Mouse (Mus musculus) brown adipose tissue, adult 24 weeks (tissue): ENCODE measurements around the gene Prkcd. TPM values are rescaled to one million over a fixed set of nuclear protein-coding genes. Genes with fewer than 3 reads are reported as not detected.
A peak's percentile ranks its signal among the peaks of the same experiment; 100 is the strongest.

Experiments used
- H3K27ac ChIP-seq: fragments of 200-500 bp; replicated peaks from 2 replicates; pipeline ENCODE4 v1.5.1; 2012; ENCODE audit warnings: low read depth, mild to moderate bottlenecking, low read length
- H3K4me1 ChIP-seq: fragments of 200-500 bp; 2 replicates; pipeline ENCODE4 v1.6.1; 2012; ENCODE audit warnings: low read length, mixed read lengths; ENCODE audit not compliant: control insufficient read depth, insufficient read depth, insufficient read length
- H3K4me3 ChIP-seq: fragments of 200-500 bp; 2 replicates; pipeline ENCODE4 v1.5.1; 2012; ENCODE audit warnings: low read depth, mild to moderate bottlenecking, low read length, moderate library complexity; ENCODE audit not compliant: insufficient read depth
- polyA plus RNA-seq: library from polyadenylated mRNA; stranded (reverse); fragments of >200 nt; gene quantifications from 2 replicates; pipeline ENCODE4 v1.2.4, GENCODE M21; 2012; ENCODE audit not compliant: missing spikeins, insufficient read depth, insufficient read length

The Prkcd gene
- polyA plus RNA-seq, 1 experiment: 8.4 TPM

DNA sequence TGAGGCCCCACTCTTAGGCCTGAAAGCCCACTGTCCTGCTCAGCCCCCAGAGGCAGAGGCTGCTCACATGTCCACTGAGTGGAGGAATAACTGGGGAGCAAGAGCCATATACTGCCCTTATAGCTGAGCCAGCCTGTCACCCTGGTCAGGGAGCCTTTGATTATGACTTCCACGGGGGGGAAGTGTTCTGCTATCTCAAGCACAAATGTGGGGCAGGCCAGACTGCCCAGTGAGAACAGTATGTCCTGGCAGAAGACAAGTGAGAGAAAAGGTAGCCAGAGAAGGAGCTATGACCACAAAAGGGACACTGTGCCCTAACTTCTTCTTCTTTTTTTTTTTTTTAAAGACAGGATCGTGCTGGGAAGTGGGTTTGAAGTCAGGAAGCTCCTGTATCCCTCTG lies 28.9 kb downstream of the Prkcd start:
- H3K27ac ChIP-seq: no peak overlapping the region
- H3K4me1 ChIP-seq: peaks cover 25% of the 10 kb centered on the region
- no peak overlapping the region for H3K4me3 ChIP-seq

DNA sequence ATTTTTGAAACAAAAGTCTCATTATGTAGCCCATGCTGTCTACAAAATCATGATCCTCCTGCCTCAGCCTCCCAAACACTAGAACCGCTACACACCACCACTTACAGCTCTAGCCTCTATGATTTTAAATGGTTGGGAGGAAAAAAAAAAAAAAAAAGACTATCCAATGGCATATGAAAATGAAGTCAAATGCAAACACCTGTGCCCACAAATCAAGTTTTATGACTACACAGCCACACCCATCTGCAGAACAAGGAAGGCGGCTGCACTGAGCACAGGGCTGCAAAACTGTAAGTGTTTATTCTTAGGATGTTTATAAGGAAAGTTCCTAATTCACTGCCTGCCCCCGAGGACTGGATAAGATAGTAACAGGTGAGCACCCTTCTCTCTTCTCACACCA lies 29.6 kb downstream of the Prkcd start:
- Histone ChIP-seq H3K4me3 (no peak overlapping the region), H3K27ac (no peak overlapping the region), H3K4me1 (peaks cover 25% of the 10 kb centered on the region)

DNA sequence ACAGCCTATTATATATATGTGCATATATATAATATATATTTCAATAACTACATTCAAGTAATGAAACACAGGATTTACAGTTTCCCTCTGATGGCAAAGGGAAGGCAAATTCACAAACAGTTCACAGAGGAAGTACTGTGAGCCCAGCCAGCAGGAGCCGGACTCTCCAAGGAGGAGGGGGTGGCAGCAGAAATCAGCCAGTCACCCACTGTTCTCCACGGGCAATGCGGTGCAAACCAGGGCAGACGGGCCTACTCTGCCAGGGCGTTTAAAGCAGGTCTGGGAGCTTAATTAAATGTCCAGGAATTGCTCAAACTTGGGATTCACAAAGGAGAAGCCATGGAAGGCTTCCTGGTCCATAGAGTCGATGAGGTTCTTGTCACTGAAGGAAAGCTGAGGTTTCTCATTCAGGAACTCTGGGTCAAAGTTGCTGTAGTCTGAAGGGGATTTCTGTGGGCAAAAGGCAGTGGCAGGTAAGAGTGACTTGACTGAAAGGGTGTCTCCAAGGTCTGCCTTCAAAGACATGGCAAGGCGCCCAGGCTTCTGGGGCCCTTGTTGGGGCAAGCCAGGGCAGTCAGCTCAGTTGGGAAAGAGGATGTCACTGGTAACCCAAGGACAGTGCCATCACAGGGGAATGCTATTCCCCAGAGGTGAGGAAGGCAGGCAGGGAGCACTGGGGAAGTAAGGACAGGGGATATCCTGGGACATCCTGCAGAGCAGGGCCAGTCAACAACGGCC lies 30.3 kb downstream of the Prkcd start:
- Histone ChIP-seq H3K27ac (no peak overlapping the region), H3K4me1 (peaks cover 25% of the 10 kb centered on the region), H3K4me3 (no peak overlapping the region)

DNA sequence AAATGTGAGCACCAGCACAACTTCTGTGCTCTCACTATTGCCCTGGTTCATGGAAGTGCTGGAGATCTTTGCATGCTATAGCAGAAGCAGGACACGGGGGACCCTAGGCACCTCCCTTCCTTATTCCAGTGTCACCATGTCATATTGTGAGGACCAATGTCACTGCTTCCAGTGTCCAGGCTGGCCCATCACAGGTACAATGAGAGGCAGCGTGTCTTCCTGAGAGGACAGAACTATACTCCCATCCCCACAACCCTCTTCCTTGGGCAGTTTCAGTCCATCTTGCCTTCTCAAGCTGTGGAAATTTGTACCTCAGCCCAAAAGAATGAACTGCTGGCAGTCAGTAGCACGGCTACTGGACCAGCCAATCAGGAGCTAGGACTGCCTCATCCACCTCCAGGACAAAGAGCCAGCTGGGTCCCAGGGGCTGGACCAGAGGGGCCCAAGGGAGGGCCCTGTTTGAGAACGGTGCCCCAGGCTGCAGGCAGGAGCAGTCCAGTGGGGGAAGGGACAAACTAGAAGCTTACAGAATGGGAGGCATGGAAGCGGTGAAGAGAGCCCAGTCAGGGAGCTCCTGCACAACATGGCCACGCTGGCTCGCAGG lies 31.8 kb downstream of the Prkcd start:
- peaks cover 25% of the 10 kb centered on the region for H3K4me1 ChIP-seq
- peak overlapping the region; percentile 78 for H3K27ac ChIP-seq

DNA sequence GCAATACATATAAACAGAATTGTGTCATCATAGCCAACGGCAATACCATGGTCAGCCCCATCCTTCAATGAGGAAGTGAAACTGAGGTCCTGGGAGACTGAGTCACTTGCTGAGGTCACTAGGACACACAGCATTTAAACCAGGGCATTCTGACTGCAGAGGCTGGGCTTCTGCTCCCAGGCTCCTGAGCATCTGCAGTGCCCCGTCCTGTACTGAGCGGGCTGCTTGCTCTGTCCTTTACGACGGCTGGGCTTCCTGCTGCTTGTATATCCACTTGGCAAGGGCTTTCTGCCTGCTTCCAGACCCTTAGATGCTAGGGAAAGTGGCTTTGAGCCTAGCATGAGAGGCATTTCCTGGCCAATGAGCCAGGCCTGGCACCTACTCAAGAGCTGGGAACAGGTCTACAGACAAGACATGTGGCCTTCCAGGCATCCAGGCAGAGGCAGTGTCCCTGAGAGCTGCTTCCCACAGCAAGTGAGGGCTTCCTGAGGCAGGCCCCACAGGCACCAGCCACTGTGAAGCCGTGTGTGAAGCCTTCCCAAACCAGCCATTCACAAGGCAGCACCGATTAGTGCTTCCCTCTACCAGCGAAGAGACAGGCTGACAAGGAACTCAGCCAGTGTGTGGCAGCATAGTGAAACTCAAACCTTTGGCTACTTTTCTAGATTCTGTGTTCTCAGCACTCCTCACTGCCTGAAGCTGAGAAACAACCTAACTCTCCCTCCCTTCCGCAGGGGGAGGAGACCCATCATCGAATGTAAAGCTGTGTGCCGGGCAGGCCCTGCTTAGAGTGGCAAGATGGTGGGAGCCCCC lies 32.5 kb downstream of the Prkcd start:
- Histone ChIP-seq H3K4me3 (no peak overlapping the region), H3K4me1 (peaks cover 25% of the 10 kb centered on the region), H3K27ac (peak overlapping the region; percentile 78)

More for the DNA sequence above, 31.8 kb downstream of the Prkcd start:
- no peak overlapping the region for H3K4me3 ChIP-seq

DNA sequence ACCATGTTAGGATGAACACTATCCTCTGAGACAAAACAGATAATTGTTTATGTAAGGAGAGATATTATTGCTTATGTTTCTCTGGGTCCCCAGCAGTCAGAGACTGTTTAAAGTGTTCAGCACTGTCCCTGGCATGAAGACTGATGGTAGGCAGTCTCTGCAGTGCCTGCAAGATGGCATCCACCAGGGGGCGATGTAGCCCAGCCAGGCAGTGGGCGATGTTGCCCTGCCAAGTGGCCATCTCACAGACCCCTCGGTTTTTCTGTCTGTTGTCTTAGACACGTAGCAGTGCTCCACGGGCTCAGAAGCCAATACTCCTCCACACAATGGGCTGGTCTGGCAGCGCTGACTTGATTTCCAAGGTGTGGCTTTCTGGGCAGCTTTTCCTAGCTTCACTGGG lies 34.6 kb downstream of the Prkcd start:
- Histone ChIP-seq H3K27ac (no peak overlapping the region), H3K4me3 (no peak overlapping the region), H3K4me1 (peaks cover 25% of the 10 kb centered on the region)

DNA sequence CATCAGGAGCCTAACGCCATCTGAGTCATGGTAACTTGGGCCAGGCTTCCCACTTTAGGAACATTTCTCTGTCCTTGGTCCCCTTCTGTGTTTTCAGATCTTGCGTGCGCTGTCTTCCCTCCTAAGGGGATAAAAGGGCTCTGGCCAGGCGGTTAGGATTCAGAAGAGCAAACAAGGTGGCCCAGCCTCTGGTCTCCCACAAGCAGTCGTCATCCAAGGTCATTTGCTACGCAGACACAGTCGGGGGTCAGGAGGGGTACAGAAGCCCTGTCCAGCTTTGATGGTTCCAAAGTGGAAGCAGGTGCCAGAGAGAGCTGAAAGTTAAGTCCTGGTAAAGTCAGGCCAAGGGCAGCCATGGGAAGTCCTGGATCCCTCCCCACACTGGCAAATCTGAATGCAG lies 35.1 kb downstream of the Prkcd start:
- peaks cover 24% of the 10 kb centered on the region for H3K4me1 ChIP-seq
- no peak overlapping the region for H3K27ac ChIP-seq

DNA sequence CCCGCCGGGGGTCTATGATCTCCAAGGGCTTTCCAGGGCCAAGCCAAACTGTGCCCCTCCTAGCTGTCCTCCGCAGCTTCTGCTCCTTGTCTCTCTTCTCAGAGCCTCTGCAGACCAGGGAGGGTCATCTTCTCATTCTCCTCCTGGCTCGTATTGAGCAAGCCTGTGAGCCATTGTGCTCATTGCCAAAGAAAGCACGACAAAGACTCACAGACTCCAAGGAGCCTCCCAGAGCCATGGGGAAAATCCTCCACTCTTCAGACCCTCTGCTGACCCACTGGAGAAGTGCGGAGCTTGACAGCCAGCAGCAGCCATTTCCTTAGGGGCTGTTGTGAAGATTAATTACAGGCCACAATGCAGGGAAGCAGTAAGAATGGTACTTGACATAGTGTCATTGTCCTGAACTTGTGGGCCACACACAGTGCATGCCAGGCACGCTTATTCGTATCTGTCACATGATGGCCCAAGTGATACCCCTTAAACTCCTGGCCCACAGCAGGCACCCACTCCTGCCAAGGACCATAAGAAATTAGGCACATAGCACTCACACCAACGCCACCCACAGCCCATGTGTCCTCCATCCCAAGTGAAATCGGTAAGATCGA lies 35.9 kb downstream of the Prkcd start:
- no peak overlapping the region for H3K27ac ChIP-seq
- peaks cover 20% of the 10 kb centered on the region for H3K4me1 ChIP-seq
- no peak overlapping the region for H3K4me3 ChIP-seq

More for the DNA sequence above, 35.1 kb downstream of the Prkcd start:
- no peak overlapping the region for H3K4me3 ChIP-seq

DNA sequence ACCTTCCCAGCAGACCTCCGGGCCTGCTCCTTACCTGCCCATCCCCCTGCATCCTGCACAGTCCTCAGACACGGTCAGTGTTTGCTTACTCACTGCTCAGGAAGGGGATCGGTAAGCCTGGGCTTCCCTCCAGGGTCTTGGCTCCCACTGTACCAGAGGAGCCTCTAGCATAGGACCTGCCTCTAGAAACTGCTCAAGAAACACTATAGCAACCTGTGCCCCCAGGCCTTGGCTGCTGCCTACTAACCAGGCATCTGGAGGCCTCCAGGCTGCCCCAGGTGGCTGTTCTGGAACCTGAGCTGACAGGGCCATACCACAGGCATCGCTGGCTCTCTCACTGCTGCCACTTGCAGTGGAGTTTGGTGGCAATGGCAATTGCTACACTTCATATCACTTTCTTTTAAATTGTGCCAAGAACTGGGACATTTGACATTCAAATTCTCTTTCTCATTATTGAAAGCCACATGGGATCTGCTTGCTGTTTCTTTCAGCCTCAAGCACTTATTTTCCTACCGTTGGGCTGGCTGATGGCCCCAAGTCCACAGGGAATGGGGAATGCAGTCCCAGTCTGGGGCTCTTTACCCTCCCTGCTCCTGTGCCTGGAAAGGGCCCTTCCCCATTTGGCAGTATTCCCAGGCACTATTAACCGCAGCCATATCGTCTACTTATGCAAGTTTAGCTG lies 39.1 kb downstream of the Prkcd start:
- H3K4me1 ChIP-seq: no peaks in the 10 kb centered on the region
- no peak overlapping the region for H3K4me3 ChIP-seq
- no peak overlapping the region for H3K27ac ChIP-seq

DNA sequence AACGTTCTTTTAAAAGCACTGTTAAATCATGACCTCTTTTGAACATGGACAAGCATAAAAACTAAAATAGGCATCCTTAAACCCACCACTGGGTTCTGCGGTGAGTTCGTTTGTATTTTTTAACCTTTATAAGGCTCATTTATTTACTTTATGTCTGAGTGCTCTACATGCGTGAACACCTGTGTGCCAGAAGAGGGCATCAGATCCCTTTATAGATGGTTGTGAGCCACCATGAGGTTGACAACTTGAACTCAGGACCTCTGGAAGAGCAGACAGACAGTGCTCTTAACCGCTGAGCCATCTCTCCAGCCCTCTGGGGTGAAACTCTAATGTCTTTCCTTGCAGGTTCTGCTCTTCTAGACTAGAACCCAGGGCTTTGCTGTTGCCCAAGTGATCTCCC lies 40.7 kb downstream of the Prkcd start:
- Histone ChIP-seq H3K4me1 (no peaks in the 10 kb centered on the region), H3K4me3 (no peak overlapping the region), H3K27ac (no peak overlapping the region)

DNA sequence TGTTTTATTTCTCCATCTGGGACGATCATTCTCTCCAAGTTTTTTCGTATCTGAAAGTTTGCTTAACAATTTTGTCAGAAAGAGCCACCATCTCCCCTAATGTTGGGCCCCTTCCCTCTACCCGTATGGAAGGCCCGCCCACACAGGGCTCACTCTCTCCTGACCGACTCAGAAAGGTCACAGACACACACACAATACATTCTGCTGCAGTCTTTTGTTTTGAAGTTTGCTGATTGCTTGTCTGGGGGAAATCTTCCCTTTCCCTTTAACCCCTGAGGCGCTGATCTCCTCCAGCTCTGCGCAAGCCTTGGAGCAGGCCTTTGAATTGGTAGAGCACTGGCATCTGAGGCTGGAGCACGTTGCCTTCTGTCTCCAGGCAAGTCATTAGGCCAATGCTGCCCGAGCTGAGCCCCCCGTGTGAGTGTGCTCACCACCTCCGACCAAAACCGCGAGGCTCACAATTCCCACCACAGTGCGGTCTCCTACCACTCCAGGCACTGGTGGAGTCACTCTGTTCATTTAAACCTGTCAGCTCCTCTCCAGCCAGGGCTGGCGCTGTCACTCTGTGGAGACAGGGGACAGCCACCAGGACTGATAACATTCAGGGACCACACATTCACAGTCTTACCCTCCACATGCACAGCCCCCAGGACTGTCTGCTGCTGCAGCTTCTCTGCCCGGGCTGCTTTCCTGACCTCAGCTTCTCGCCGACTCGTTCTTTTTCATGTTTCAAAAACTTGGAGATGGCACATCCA lies 41.3 kb downstream of the Prkcd start:
- Histone ChIP-seq H3K27ac (no peak overlapping the region), H3K4me3 (no peak overlapping the region), H3K4me1 (no peaks in the 10 kb centered on the region)

DNA sequence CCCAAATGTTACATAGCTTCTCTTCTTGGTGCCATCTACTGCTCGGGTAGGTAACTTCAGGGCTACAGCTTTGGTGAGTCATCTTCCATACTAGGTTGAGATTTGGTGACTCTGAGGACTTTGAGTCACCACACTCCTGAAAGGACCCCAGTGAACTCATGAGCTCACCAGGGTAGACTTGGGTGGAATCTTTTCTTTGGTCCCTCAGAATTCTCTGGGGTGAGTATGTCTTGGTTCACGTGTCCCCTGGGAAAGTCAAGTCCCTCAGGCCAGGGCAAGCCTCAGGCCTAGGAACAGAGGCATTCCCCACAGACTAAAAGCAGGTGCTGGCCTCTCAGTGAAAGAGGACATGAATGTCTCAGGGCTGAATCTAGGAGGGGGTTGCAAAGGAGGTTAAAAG lies 41.9 kb downstream of the Prkcd start:
- no peaks in the 10 kb centered on the region; the same call in 1 of the 2 replicates for H3K4me1 ChIP-seq
- H3K27ac ChIP-seq: no peak overlapping the region
- H3K4me3 ChIP-seq: no peak overlapping the region

DNA sequence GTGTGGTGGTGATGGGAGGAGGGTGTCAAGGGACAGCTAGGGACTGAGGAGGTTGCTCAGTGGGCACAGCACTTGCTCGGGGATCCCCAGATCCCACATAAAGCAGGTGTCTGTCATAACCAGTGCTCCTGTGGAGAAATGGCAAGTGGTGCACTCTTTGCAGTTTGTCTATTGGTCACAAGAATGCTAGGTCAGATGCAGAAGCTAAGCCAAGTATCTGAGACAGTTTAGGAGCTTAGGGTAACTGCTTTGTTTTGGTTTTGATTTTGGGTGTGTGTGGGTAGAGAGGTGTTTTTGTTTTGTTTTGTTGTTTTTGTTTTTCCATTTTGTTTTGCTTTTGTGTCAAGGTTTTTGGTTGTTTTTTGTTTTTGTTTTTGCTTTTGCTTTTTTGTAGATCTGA lies 44.8 kb downstream of the Prkcd start:
- no peak overlapping the region for H3K4me3 ChIP-seq
- H3K27ac ChIP-seq: no peak overlapping the region
- no peaks in the 10 kb centered on the region; the same call in 1 of the 2 replicates for H3K4me1 ChIP-seq

DNA sequence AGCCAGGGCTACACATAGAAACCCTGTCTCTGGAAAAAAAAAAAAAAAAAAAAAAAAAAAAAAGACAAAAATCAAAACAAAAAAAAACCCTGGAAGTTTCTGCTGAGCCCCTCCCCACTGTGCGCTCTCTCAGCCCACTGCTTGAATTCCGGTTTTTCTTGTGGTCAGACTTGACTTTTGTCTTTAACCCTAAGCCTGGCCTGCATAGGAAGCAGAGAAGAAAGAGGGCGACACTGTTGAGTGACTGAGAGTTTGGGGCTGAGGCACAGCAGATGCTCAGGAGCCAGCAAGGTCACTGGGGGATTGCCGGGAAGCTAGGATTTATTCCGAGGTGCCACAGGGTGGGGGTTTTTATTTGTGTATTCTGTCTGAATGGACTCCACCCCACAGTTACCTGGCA lies 46.1 kb downstream of the Prkcd start:
- Histone ChIP-seq H3K27ac (peak overlapping the region; percentile 68), H3K4me3 (no peak overlapping the region), H3K4me1 (no peaks in the 10 kb centered on the region; the same call in 1 of the 2 replicates)
